26 mouse cellular contexts compared by ENCODE assay signal in the genomic region with DNA sequence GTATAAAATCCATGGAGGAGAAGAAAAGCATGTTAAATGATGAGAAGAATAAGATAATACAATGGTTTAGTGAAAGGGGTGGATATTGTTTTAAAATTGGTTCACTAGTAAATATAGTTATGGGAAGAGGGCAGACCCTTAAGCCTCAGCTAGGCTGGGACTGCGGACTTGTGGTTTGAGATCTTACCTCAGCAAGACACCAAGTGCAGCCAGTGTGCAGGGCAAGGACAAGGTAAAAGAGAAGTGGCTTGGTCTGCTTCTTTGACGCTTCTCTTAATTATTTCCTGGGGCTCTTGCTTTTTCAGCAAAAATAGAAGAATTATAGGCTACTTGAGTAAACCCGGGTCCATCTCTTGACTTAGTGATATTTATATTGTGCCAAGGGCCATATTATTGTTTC.
"Had no signal": no experiment of that assay in that cellular context is flagged by ENCODE, and none has a peak within 500 bp of the region (broad histone marks: within the 10 kb centered on the region; RNA-seq: fewer than 3 reads in every experiment).

No protein-coding gene starts in this region.

- DNase-seq: gastrocnemius, postnatal 14 days; gastrocnemius, postnatal 36 days; heart, adult 2 months; heart, postnatal 10 days; heart, postnatal 4 days; kidney, adult 18-20 months; kidney, adult 9 months; kidney, postnatal 14 days; kidney, postnatal 36 days; layer of hippocampus, adult 9-11 months; layer of hippocampus, postnatal 36 days; left cerebral cortex, postnatal 4 days had no signal

- H3K4me1 ChIP-seq: heart, embryonic 12.5 days; hindbrain, embryonic 10.5 days; hindbrain, embryonic 12.5 days; intestine, embryonic 15.5 days; kidney, embryonic 15.5 days; limb, embryonic 15.5 days; liver, embryonic 12.5 days had no signal

- H3K36me3 ChIP-seq: heart, embryonic 12.5 days; hindbrain, embryonic 10.5 days; hindbrain, embryonic 12.5 days; intestine, embryonic 15.5 days; kidney, embryonic 15.5 days; limb, embryonic 13.5 days; limb, embryonic 15.5 days; liver, embryonic 12.5 days had no signal

- ATAC-seq: hindbrain, embryonic 16.5 days; inflammation-experienced regulatory T-cells, adult 6 months; intestine, embryonic 15.5 days; intestine, postnatal 0 days; liver, embryonic 12.5 days had no signal

- H3K27me3 ChIP-seq: heart, embryonic 12.5 days; hindbrain, embryonic 12.5 days; intestine, embryonic 15.5 days; limb, embryonic 13.5 days; limb, embryonic 15.5 days; liver, embryonic 12.5 days had no signal

- H3K9me3 ChIP-seq: hindbrain, embryonic 10.5 days; hindbrain, embryonic 12.5 days; intestine, embryonic 15.5 days; kidney, embryonic 15.5 days; limb, embryonic 13.5 days; limb, embryonic 15.5 days; liver, embryonic 12.5 days had no signal

- H3K27ac ChIP-seq: heart, adult 2 months; hindbrain, embryonic 10.5 days; hindbrain, embryonic 12.5 days; hindbrain, embryonic 14.5 days; intestine, embryonic 15.5 days; kidney, embryonic 15.5 days; kidney, postnatal 0 days; limb, embryonic 13.5 days; limb, embryonic 15.5 days; liver, embryonic 12.5 days; liver, embryonic 14.5 days had no signal

- H3K4me3 ChIP-seq: heart, adult 2 months; heart, embryonic 12.5 days; hindbrain, embryonic 10.5 days; hindbrain, embryonic 12.5 days; intestine, embryonic 15.5 days; kidney, embryonic 15.5 days; limb, embryonic 13.5 days; limb, embryonic 15.5 days; liver, embryonic 12.5 days had no signal
